Mouse (Mus musculus): ENCODE measurements at regions not wholly inside any gene's neighbourhood (a gene's known extent, or its start where the extent isn't known, plus 50 kb on each side); places are given as distances from the start of the nearest gene placed in this dataset.

DNA sequence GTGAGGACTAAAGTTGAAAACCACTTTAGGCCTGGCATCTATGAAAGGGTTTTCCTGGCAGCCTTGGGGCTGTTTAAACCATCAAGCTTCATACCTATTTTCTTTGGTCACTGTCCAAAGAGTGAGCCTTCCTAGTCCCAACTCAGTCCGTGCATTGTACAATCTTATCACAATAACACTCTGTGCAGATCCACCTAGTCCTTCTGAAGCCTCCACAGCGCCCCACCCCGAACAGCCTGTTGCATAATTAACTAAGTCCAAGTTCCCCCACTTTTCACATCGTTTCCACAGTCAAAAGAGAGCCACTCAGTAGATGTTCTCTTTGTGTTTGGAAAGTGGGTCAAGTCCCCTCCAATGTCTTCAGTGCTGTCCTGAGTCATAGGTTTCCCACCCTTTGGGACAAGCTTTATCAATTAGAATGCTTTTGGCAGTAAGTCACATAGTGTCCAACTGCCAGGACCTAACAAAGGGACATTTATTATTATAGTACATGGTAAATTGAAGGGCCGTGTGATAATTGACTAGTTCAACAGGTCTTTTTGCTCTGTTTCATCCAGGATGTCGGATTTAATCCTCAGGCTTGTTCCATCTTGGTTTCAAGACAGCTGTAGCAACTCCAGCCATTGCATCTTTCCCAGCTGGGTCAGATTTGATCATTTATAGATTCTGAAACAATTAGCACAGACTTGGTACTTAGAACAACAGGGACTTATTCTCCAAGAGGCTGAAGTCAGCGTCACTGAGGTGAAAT, 187.0 kb upstream of the Jade1 start:
- Histone ChIP-seq H3K36me3 (no peaks in the 10 kb centered on the region), H3K4me1 (peaks cover 5% of the 10 kb centered on the region), H3K27me3 (no peaks in the 10 kb centered on the region), H3K27ac (replicated peaks) (no peak overlapping the region), H3K9me3 (no peaks in the 10 kb centered on the region), H3K9ac (replicated peaks) (no peak overlapping the region), H3K4me2 (replicated peaks) (no peak overlapping the region), H3K4me3 (no peak overlapping the region)
- 70% methylated on average over 7 of the region's 7 CpGs for WGBS
- ATAC-seq (replicated peaks): no peak

DNA sequence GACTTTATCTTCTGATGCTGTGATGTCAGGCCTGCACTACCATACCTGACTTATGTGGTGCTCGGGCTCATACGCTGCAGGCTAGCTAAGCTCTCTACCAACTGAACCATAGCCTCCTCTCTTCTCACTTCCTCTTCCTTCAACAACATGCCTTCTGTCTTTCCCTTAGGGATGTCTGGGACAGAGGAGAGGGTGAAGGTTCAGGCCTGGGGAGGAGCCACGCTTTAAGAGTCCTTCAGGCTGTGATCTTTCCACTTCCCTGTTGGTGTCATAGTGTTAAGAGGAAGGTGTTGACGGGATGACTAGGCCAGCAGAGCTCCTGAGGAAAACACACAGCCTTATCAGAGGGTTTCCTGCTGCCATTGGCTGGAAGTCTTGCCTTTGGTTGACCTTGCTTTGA, 188.8 kb upstream of the Jade1 start:
- no peak overlapping the region for H3K27ac ChIP-seq (replicated peaks)
- no peak overlapping the region for H3K4me3 ChIP-seq
- 93% methylated on average over 4 of the region's 4 CpGs for WGBS
- H3K9ac ChIP-seq (replicated peaks): no peak overlapping the region
- no peaks in the 10 kb centered on the region for H3K9me3 ChIP-seq
- H3K36me3 ChIP-seq: no peaks in the 10 kb centered on the region
- H3K4me2 ChIP-seq (replicated peaks): no peak overlapping the region
- no peak for ATAC-seq (replicated peaks)
- H3K27me3 ChIP-seq: no peaks in the 10 kb centered on the region
- no peaks in the 10 kb centered on the region for H3K4me1 ChIP-seq

DNA sequence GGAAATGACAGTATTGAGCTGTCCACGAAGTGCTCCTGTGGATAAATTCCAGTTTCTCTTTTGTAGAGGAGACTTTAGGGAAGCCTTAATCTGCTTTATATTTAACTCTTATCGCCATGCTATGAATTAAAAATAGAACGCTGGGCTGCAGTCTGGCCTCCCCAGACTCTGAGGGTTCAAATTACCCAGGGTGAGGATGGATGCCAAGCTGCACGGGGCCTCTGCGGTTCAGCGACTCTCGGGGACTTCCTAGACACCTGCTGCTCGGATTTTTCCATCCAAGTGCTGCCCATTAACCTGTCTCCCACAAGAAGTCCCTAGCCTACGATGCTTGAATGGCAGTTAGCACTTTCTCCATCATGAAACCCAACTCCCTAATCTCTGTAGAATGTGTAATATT, 189.3 kb upstream of the Jade1 start:
- H3K36me3 ChIP-seq: no peaks in the 10 kb centered on the region
- no peaks in the 10 kb centered on the region for H3K27me3 ChIP-seq
- H3K9ac ChIP-seq (replicated peaks): no peak overlapping the region
- H3K4me3 ChIP-seq: no peak overlapping the region
- H3K9me3 ChIP-seq: no peaks in the 10 kb centered on the region
- WGBS: 60% methylated on average over 9 of the region's 9 CpGs
- H3K4me2 ChIP-seq (replicated peaks): no peak overlapping the region
- no peak for ATAC-seq (replicated peaks)
- H3K27ac ChIP-seq (replicated peaks): no peak overlapping the region
- no peaks in the 10 kb centered on the region for H3K4me1 ChIP-seq

DNA sequence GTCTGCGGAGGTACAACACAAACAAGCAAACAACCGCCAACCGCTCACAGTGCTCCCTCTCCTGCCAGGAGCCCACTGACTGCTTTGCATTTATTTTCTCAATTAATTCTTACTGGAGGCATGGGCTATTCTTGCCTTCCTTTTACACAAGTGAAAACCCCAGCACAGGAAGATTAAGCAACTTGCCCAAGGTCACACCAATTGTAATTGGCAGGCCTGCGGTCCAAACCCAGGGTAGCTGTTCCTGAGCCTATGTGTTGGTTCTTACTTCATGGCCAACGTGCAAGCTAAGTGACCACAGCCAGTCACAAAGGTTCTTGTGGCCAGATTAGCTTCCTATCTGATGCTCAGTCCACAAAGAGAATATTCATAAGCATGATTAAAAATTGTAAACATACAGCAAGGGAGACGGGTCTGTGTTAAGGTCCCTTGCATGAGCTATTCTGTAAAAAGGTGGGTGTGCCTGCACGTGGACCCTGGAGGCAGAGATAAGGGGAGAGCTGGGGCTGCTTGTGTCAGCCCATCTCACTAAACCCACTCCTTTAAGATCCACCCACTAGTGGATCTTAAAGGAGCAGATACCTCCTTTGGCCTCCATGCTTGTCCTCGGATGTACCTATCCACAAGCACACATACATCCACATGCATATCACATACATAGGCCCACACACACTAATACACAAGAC, 190.2 kb upstream of the Jade1 start:
- H3K36me3 ChIP-seq: no peaks in the 10 kb centered on the region
- H3K4me3 ChIP-seq: no peak overlapping the region
- H3K9ac ChIP-seq (replicated peaks): no peak overlapping the region
- ATAC-seq (replicated peaks): 0 out of 2 replicates have a peak, but pooled peaks have one; percentile 29
- no peak overlapping the region for H3K27ac ChIP-seq (replicated peaks)
- no peak overlapping the region for H3K4me2 ChIP-seq (replicated peaks)
- H3K4me1 ChIP-seq: no peaks in the 10 kb centered on the region
- WGBS: 67% methylated on average over 8 of the region's 8 CpGs
- no peaks in the 10 kb centered on the region for H3K9me3 ChIP-seq
- no peaks in the 10 kb centered on the region for H3K27me3 ChIP-seq

DNA sequence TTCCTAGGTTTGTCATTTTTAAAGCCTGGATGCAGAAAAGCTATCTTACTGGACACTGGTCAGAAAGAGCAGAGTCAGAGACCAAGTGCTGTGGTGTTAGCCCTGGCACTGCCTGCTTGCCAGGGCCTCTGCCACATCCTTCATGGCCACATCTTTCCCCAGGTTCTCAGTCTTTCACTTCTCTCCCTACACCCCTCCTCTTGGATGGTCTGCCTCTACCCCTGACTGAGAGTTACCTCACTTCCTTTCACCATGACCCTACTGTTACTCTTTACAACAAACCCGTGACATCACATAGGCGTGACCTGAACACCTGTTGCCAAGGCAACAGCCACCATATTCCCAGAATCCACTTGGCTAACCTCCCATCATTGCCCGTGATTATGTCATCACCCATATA, 191.6 kb upstream of the Jade1 start:
- Histone ChIP-seq H3K4me2 (replicated peaks) (no peak overlapping the region), H3K27me3 (no peaks in the 10 kb centered on the region), H3K4me3 (no peak overlapping the region), H3K9me3 (no peaks in the 10 kb centered on the region), H3K36me3 (no peaks in the 10 kb centered on the region), H3K27ac (replicated peaks) (no peak overlapping the region), H3K9ac (replicated peaks) (no peak overlapping the region), H3K4me1 (no peaks in the 10 kb centered on the region)
- ATAC-seq (replicated peaks): no peak
- WGBS: 86% methylated on average over 3 of the region's 3 CpGs

DNA sequence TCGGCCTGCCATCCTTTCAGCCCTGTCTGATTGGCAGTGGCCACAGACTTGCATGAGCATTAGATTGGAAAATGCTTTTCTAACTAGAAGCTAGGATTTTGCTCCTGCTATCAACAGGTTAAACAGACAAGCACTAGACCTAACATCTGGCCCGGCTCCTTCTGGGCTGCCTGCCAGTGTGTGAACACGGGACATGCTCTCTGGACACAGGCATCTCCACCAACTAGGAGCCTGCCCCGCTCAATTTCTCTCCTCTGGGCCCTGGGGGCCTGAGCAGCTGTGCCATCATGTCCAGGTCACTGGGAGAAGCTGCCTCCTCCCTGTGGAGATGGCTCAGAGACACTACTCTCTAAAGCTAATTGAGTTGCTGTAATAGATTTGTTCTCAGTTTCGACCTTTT, 195.3 kb upstream of the Jade1 start:
- H3K4me3 ChIP-seq: no peak overlapping the region
- no peaks in the 10 kb centered on the region for H3K9me3 ChIP-seq
- H3K27ac ChIP-seq (replicated peaks): no peak overlapping the region
- H3K9ac ChIP-seq (replicated peaks): no peak overlapping the region
- 67% methylated on average over 5 of the region's 5 CpGs for WGBS
- H3K27me3 ChIP-seq: no peaks in the 10 kb centered on the region
- no peak for ATAC-seq (replicated peaks)
- no peaks in the 10 kb centered on the region for H3K36me3 ChIP-seq
- H3K4me1 ChIP-seq: no peaks in the 10 kb centered on the region
- H3K4me2 ChIP-seq (replicated peaks): no peak overlapping the region

DNA sequence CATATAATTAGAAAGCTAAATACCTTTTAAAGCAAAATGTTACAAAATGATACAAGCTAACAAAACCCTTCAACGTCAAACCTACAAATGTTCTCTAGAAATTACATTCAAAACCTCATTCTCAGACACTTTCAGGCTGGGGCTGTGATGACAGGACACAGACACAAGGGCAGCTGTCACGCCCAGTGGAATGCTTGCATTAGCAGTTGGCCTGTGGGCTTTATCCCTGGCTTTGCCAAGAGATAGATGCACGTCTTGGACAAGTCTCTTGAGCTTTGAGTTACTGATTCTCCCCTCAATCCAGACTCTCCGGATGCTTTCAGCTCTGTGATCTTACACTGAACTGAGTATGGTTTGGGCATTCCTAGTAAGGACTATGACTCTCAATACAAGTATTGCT, 196.1 kb upstream of the Jade1 start:
- Histone ChIP-seq H3K9ac (replicated peaks) (no peak overlapping the region), H3K36me3 (no peaks in the 10 kb centered on the region), H3K27ac (replicated peaks) (no peak overlapping the region), H3K4me2 (replicated peaks) (no peak overlapping the region), H3K4me1 (no peaks in the 10 kb centered on the region), H3K4me3 (no peak overlapping the region), H3K27me3 (no peaks in the 10 kb centered on the region), H3K9me3 (no peaks in the 10 kb centered on the region)
- 79% methylated on average over 4 of the region's 4 CpGs for WGBS
- no peak for ATAC-seq (replicated peaks)

DNA sequence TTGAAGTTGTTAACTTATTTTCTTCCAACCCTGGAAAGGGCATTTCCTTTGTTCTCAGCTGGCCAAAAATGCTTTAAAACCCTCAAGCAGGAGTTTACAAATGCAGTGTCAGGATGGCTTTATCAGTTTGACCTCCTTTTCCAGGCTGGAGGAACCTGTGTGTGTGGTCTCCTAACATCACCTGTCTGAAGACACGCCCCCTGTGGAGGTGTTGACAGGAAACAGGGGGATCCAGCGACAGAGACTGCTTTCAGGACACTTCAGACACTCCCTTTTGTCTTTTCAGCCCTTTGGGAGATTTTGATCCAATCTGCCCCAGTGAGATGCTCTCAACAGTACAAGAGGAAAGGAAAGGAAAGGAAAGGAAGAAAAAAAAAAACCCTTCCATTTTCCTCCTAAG, 202.5 kb upstream of the Jade1 start:
- no peak overlapping the region for H3K4me3 ChIP-seq
- no peak overlapping the region for H3K27ac ChIP-seq (replicated peaks)
- no peaks in the 10 kb centered on the region for H3K9me3 ChIP-seq
- H3K9ac ChIP-seq (replicated peaks): no peak overlapping the region
- no peak for ATAC-seq (replicated peaks)
- no peak overlapping the region for H3K4me2 ChIP-seq (replicated peaks)
- WGBS: 27% methylated on average over 2 of the region's 2 CpGs
- H3K36me3 ChIP-seq: no peaks in the 10 kb centered on the region
- no peaks in the 10 kb centered on the region for H3K27me3 ChIP-seq
- no peaks in the 10 kb centered on the region for H3K4me1 ChIP-seq

DNA sequence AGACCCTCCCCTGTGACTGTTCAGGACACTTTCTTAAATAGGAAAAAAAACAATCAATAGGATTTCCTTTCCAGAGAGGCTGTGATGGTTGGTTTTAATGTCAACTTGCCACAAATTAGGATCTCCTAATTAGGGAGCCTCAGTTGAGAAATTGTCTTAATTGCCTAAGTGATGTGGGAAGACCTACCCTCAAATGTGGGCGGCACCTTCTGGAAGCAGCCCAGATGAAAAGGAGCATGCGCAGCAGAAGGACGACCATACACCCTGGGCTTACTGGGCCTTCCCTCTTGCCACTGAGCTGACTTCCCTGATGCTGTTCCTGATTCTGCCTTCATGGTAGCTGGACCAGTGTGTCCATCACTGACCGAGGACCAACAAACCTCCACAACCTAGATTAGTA, 203.7 kb upstream of the Jade1 start:
- no peaks in the 10 kb centered on the region for H3K4me1 ChIP-seq
- H3K27me3 ChIP-seq: no peaks in the 10 kb centered on the region
- no peak overlapping the region for H3K9ac ChIP-seq (replicated peaks)
- 69% methylated on average over 4 of the region's 4 CpGs for WGBS
- no peak overlapping the region for H3K4me3 ChIP-seq
- no peaks in the 10 kb centered on the region for H3K9me3 ChIP-seq
- H3K4me2 ChIP-seq (replicated peaks): no peak overlapping the region
- no peaks in the 10 kb centered on the region for H3K36me3 ChIP-seq
- ATAC-seq (replicated peaks): no peak
- no peak overlapping the region for H3K27ac ChIP-seq (replicated peaks)

DNA sequence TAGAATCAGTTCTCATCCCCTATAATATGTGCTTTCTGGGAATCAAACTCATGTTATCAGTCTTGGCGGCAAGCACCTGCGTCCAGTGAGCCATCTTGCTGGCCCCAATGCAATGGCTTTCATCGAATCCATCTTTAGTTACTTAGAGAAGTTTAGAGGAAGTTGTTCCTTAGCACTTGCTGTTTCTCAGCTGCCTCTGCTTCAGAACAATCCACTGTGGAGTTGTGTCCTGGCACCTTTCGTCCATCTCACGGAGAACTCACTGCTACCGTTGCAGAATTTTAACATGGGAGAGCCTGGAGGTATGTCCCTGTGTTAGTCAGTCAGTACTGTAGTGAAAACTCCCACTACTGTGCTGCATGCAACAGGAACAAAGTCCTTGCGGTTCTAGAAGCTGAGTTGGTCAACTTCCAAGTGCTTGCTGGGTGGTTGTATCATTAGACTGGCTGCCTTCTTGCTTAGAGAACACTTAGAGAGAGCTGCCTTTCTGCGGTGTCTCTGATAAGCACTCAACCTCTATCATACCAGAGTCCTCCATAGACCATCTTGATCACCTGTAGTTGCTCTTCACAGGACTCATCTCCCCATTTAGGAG, 204.3 kb upstream of the Jade1 start:
- H3K27me3 ChIP-seq: no peaks in the 10 kb centered on the region
- H3K27ac ChIP-seq (replicated peaks): no peak overlapping the region
- H3K9ac ChIP-seq (replicated peaks): no peak overlapping the region
- no peaks in the 10 kb centered on the region for H3K36me3 ChIP-seq
- H3K4me2 ChIP-seq (replicated peaks): no peak overlapping the region
- H3K4me1 ChIP-seq: no peaks in the 10 kb centered on the region
- ATAC-seq (replicated peaks): no peak
- no peak overlapping the region for H3K4me3 ChIP-seq
- H3K9me3 ChIP-seq: no peaks in the 10 kb centered on the region
- 94% methylated on average over 8 of the region's 8 CpGs for WGBS

DNA sequence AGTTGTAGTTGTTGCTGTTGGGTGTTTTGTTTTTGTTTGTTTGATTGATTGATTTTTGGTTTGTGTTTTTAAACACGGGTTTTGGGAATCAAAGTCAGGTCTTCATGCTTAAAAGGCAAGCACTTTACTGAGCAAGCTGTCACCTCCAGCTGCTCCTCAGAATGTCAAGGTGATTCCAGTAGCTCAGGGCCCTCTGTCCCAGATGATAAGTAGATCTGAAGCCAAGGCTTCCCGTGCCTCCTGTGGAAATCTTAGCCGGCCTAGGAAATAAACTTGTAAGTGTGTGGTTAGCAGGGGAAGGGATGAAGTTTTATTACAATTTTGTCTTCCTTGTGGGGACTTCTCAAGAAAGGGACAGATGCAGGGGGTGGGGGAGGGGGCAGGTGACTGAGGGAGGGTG, 205.2 kb upstream of the Jade1 start:
- WGBS: 74% methylated on average over 3 of the region's 3 CpGs
- ATAC-seq (replicated peaks): no peak
- H3K4me1 ChIP-seq: no peaks in the 10 kb centered on the region
- no peak overlapping the region for H3K4me3 ChIP-seq
- H3K9me3 ChIP-seq: no peaks in the 10 kb centered on the region
- no peak overlapping the region for H3K4me2 ChIP-seq (replicated peaks)
- H3K27ac ChIP-seq (replicated peaks): no peak overlapping the region
- H3K36me3 ChIP-seq: no peaks in the 10 kb centered on the region
- H3K9ac ChIP-seq (replicated peaks): no peak overlapping the region
- no peaks in the 10 kb centered on the region for H3K27me3 ChIP-seq

DNA sequence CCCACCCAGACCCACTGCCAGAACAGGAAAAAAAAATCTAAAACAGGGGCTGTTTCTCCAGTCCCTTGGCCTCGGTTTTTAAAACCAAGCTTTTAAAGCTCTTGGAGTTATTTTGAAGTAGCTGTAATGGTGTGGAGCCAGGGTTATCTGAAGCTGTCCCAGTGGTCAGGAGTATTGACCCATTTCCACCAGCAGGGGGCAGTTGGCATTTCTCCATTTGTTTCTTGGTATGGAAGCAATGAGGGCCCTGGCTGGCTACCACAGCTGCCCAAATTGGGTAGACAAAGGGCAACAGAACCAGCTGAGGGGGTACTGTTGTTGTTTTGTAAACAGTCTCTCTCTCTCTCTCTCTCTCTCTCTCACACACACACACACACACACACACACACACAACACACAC, 206.7 kb upstream of the Jade1 start:
- Histone ChIP-seq H3K4me2 (replicated peaks) (no peak overlapping the region), H3K4me1 (no peaks in the 10 kb centered on the region), H3K9me3 (no peaks in the 10 kb centered on the region), H3K27me3 (no peaks in the 10 kb centered on the region), H3K27ac (replicated peaks) (no peak overlapping the region), H3K4me3 (no peak overlapping the region), H3K36me3 (no peaks in the 10 kb centered on the region), H3K9ac (replicated peaks) (no peak overlapping the region)
- WGBS: 69% methylated on average over 1 of the region's 1 CpGs
- ATAC-seq (replicated peaks): no peak
